Mouse (Mus musculus) layer of hippocampus, adult 11-12 months (tissue): ENCODE results near the gene Zfhx3.

Experiments
- DNase-seq: peaks from one replicate; pipeline ENCODE4 v3.0.0; 2022; ENCODE audit warnings: low spot score

Zfhx3 gene

DNA sequence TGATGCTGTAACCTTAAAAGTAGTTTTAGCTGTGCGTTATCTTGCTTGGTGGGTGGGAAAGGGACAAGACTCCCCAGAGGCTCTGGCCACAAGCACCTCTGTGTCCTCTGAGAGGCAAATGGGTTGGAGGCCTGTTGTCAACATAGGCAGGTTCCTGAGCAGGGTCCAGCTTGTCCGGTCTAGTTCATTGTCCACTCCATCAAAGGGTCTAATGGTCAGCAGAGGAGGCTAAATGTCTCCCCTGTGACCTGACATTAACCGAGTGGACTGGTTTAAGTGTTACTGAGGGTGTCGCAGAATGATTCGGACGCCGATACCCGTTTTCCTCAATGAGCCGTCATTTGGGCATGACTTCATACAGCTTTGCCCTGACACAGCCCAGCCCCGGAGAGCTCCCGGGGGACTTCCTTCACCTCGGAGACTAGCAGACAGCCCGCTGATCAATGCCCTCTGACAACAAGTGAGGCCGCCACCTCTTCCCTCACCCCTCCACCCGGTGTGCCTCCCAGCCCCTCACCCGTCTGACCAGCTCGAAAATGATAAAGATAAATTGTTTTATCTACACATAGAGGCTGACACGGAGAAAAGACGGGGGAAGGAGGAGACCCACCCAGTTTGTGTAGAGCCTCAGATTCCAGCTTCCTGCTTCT is 298.7 kb downstream of the Zfhx3 start:
- no peak for DNase-seq

DNA sequence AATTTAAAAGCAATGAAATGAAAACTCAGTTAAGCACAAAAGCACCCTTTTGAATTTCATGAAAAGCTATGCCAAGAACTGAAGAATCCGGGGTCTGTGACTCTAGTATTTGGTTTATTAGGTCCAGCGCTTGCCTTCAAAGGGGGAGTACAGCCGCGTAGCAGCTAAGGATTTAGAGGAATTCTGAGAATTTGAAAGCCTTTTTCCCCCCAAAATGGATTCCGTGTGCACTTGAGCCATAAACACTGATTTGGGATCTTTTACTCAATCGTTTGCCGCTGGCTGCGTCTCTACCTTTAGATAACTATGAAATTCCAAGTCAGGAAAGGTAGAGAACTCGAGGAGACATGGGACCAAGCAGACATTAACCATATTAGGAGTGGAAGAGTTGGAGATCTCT is 300.8 kb downstream of the Zfhx3 start:
- DNase-seq: no peak

DNA sequence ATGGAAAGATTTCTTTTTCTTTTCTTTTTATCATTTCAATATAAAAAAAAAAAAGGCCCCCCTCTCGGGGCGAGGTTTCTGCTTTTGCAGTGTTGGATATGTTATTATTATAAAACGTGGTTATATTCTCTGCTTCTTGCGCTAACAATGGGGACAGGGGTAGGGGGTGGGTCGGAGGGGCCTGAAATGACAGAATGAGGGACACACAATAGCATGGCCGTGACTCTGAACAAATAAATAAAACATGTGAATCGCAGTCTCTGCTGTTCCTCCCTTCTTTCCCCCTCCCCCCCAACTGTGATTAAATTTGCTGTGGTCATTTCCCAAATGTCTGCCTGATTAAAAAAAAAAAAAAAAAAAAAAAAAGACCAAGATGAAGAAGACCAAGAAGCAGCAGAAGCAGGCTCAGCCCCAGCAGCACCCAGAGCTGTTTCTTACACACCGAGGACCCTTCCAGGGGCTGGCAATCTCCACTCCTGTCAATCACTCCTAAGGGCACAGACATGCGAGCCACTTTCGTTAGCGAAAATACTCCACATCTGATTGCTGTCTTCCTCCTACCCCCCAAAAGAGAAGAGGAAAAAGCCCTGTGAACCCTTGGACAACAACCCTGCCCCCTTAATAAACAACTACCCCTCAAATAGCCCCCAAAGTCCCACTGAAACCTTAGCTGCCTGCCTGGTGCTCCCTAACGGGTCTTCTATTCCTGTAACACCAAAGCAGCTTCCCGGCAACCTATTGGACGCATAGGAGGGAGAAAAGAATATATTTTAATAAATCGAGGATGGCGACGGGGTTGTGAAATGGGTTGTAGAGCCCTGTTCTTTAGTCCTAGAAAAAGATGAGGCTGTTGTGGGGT is 302.4 kb downstream of the Zfhx3 start:
- DNase-seq: no peak

DNA sequence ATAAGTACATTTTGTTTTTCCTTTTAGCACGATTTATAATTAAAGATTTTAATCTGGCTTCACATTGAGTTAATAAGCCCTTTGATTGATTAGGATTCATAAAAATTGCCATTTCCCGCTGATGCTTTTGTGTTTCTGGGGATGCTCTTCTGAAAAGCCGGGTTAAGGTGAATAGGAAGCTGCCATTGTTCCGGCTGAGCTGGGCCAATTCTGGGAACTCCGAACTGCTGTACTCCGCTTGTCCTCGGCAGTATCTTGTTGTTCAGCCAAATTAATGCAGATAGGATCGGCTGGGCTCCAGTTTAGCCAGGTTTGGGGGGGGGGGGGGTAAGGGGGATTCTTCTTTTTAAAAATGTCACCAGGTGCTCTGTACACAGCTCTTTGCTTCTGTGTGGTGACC is 303.1 kb downstream of the Zfhx3 start:
- DNase-seq: no peak

DNA sequence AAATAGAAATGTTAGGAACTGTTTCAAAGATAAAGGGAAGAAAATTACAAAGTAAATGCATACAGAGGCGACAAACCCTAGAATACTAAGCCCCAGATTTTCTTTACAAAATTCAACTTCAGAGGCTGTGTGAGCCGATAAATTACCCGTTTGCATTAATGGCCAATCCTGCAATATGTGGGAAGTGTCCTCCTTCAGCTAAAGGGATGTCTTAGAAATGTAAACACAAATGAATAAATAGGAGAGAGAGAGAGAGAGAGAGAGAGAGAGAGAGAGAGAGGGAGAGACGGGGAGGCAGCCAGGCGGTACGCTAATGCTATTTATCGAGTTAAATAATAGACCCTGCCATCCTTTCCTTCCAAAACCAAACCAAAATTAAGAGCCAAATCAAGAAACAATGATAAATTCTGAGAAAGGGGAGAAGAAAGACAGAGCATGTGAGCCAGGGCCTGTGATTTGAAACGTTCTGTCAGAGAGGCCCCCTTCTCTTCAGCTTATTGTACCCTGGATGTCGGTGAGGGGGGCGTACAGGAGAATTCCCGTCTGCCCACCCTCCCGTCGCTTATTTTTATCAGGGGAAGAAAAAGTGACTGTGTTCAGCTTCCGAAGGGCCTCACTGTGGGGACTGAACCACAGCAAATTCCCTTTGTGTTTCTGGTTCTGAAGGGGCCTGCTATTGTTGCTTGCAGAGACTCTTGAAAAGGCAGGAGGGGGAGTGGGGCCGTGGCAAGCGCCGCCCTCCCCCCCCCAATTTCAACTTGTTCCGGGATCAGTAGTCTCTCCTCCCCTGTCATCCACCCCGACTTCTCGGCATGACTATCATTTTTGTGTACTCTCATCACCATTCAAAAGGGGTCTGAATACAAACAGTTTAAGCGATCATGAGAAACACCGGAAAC is 303.8 kb downstream of the Zfhx3 start:
- no peak for DNase-seq

DNA sequence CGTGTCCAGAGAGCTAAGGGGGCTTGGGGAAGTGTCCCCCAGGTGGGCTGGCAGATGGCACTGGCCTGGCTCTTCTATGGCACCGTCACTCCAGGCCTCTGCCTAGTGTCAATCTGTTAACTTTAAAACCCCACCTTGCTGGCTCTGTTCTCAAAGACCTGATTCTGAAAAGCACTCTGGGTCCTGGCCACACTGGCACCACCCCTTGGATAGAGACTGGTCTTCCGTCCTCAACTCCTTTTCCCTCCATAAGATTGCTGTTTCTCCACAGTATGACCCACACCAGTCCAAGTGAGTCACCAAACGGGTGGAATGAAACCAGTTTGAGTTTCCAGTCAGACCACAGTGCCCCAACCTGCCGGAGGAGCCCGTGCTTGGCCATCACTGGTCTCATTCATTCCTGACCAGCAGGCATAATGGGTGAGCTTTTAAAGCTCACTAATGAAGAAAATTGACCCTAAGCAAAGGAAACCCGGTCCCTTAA is 304.5 kb downstream of the Zfhx3 start:
- DNase-seq: no peak

DNA sequence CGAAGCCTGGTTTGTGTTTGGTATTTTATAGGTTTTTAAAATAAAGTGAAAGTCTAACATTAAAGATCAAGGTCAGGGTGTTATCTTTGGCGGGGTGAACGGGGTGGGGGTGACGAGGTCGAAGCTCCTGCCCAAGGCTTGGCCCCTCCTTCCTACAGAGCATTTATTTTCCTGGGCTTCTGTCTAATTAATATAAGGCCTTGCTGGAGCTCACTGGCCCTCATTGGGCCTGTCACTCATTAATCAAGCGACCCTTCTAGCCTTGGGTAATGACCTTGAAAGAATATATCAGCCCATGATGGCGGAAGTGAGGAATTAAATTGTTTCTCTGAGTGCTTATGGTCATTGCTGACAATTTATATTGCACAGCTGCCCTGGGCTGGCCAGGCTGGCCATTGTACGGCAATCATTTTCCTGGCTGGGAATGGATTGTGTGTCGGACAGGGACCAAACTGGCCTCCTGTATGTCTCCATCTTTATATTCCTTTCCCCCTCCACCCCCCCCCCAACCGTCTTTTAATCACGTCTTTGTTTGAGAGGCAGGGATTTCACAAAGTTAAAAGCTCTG is 322.2 kb downstream of the Zfhx3 start:
- no peak for DNase-seq

DNA sequence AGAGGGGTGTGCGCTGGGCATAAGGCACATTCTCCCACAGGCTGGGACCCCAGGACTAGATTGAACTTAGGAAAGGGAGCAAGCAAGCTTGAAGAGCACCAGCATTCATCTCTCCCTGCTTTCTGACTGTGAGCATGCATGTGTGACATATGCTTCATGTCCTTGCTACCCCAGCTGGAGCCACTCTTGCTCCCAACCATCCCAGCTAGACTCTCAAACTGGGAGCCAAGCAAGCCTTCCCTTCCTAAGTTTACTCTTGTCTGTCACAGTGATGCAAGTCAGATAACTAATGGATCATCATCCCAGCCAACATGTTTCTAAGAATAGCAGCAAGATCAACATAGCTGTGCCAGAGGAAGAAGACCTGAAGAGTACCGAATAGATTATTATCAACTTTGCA is 335.5 kb downstream of the Zfhx3 start:
- no peak for DNase-seq

DNA sequence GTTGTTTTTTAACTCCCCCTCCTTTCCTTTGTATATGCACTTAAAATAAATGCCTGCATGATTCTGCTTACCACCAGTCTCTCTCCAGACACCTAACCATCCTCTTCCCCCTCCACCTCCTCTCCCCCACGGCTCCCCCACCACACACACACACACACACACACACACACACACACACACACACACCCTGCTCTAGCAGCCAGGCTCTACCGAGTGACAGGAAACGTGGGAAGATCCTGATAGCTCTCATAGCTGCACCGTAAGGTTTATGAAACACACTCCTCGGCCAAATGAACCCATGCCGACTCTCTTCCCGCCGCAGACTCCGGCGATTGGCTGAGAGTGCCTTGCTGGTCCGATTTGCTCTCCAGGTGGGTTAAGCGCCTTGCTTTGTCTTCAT is 339.5 kb downstream of the Zfhx3 start:
- no peak for DNase-seq

DNA sequence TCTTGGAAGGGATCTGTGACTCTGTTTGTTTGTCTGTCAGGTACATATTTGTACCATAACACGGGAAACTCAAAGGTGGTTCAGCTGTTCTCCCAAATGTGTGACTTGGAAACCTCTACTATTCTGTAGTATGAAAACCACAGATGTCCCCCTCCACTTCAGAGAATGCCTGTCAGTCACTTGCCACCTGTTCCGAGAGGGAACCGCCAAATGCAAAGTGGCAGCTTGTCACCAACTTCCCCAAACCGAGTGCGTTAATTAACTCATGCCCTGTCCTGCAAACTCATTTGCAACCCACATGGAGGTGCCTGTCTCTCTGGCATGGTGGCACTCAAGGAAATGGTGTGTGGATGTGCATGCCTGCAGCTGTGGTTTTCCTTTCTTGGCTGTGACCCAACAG is 343.7 kb downstream of the Zfhx3 start:
- peak; percentile 3 for DNase-seq

DNA sequence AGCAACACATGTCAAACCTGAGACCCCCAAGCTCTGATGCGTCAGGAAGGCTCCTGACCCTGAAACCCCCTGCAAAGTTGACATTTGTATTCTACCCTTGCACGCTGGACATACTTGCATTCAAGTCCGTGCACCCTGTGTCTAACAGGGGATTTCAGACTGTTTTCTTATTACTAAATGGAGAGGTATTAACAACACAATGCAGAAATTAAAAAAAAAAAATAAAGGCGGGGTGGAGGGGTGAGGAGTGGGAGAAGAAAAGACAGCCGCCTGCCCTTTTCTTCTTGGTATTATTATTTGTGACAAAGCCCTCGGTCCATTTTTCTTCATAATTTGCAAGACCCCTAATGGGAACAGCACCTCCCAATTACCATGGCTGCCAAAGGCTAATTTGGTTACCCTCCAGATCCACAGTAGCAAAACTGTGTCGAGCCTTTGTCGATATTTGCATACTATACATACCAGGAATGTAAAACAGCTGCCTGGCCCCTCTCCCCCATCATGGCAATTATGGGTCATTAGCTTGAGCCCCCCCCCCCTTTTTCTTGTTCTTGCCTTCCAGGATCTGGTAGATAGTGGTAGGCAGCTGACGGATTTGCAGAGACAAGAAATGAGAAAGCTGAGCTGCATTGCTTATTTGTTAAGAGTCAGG is 358.6 kb downstream of the Zfhx3 start:
- DNase-seq: no peak

DNA sequence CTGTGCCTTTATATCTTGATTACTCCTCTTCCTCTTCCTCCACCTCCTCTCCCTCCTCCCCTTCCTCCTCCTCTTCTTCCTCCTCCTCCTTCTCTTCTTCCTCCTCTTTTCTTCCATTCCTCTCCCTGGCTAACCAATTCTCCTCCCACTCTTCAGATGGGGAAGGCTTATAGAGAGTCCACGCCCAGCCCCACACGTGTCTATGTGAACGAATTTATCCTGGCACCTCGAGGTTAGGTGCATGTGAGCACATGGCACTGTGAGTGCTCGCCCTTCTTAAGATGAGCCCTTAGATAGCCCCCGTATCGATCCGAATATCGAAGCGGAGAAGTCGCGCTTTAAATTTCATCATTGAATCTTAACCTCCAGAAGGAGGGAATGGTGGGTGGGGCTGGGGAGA is 359.2 kb downstream of the Zfhx3 start:
- DNase-seq: no peak

DNA sequence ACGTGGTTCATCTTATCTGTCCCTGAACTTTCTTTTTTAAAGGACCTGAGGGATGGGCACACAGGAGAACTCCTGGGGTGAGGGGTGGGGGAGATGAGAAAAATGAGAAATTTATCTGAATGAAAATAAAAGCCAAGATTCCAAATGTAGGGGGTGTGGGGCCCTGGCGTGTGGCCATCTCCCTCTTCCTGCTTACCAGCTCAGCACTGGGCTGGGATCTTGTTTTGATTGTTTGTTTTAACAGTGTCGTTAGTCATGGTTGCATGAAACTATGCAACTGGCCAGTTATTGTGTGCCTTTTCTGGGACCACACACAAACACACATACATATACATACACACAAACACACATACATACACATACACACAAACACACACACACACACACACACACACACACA is 362.9 kb downstream of the Zfhx3 start:
- no peak for DNase-seq

DNA sequence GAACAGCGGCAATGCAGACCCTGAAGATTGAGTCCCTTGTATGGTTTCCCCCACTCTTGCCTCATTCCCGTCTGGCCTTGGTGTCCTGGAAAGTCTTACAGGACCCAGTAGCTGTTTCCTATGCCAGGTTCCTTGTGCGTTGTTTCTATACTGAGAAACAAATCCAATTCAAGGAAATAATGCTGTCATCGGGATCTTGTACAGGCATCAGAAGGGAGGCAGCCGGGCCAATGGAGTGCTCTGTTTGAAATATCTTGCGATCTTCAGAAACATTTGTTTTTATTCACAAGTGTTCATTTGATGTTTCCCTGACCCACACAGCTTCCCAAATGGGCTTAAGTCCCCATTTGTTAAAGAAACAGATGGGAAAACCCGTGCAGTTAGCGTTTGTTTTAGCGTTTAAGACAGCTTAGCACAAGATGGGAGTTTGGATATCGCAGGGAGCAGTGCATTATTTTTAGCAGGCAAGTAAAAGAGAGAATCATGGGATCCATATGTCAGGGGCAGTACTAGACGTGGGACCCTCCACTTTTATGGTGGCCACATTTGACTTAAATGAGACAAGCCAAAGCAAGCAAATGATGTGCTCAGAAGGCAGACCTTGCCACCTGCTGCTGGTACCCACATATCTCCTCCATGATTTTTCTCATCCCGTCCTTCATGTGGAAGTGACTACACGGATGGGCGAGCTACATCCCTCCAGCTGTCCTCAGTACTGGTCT is 367.2 kb downstream of the Zfhx3 start:
- DNase-seq: no peak

DNA sequence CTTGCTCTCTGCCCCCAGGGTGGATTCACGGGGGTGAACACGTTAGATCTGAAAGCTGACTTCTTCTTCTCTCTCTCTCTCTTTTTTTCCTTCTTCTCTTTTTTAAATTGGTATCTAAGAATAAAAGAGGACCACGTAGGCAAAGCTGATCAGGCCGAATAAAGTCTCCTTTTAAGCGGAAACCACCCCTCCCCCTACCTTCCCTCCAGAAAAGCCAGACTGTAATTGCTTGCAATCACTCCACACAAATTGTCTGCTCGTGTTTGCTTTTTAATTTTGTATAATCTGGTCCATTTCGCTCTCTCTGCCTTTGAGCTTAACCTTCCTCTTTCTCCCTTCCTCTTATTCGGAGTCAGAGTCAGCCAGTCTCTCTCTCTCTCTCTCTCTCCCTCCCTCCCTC is 372.6 kb downstream of the Zfhx3 start:
- no peak for DNase-seq

DNA sequence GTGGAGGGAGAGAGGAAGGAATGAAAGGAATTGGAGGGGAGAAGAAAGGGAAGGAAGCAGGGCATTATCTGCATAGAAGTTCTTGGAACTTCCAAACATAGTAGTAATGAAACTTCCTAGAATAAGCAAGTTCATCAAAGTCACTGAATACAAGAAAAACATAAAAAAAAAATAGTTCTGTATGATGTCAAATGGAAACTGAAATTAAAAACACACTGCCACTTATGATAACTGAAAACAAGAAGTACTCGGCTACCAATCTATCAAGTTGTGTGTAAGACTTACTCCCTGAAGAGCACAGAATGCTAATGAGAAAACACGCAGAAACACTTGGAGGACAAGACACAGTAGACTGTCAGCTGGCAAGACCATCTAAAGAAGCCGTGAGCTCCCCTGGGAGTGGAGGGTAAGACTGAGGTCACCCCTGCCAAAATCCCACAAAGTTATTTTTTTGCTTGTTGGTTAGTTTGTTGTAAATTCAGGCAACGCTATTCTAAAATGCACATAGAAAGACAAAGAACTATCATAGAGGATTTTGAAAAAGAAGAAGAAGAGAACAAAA is 375.2 kb downstream of the Zfhx3 start:
- no peak for DNase-seq

DNA sequence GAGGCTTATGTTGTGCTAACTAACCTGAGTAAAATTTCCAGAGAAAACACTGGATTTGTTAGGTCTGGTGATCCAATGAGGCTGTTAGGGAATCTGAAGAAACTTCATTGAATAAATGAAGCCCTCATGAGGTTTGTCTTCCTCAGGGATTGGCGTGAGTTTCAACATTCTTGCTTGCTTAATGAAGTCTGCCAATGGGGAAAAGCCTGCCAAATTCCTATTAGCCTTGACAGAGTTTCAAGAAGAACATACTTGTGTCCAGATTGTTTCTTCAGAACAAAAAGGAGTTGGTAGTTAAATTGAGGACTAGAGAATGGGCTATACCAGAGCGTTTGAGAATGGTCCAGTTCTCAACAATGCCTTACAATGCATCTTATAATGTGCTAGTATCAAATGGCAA is 385.3 kb downstream of the Zfhx3 start:
- DNase-seq: peak; percentile 23

DNA sequence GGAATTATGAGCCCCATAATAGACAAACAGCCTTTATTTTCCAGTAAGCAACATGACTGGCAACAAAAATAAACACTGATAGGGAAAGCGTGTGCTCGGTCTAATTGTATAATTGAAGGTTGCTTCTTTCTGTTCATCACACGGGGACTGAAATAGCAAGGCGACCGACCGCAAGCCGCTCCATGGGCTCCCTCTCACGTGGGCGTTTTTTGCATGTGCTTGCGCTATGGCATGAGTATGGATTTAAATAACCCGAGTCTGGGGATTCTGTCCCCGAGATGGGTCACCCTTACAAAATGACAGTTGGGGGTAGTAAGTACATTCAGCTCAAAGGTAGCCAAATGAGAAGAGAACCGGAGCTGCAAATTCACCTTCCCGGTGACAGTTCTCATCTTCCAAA is 405.9 kb downstream of the Zfhx3 start:
- DNase-seq: no peak

DNA sequence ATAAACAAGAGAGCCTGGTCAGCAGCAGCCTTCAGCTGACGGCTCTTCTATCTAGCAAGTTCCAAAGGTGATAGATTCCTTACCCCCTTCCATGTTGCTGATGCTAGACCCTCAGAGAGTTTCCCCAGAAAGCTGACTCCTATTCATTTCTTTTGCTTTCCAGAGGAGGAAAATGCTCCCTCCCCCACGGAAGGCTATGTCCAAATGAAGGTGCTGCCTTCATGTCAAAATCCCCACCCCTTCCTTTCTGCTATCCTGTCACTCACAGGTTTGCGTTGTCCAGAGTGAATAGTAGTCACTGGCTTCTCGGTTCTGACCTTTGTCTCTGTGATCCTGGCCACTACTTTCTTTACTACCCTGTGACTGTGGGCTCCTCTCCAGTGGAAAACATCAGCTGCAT is 406.3 kb downstream of the Zfhx3 start:
- no peak for DNase-seq

DNA sequence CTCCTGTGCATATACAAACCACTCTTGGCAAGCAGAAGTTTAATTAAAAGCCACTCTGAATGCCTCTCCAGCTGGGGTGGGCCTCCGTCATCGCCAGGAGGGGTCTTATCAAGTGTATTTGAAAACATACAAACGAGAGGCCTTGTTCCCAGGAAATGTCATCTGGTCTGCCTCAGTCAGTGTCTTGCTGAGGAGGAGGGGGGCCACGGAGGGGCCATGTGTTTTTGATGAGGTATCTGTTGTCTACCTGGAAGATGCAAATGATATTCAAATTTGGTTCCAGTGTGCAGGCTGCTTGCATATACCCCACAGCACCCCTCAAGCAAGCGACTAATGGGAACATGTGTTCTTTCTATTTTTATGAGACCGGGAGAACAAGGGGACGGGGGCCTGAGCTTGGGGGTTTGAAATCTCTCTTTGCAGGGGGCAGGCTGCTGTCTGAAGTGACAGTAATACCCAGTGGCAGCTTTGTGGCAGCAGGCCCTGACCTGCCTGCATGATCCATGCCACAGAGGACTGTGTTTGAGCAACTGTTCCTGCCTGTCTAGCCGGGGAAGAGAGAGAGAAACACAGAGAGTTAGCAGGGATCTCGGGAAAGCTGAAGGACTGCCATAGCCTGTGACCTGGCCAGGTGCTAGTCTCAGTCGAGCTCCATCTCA is 412.8 kb downstream of the Zfhx3 start:
- no peak for DNase-seq
